Mouse (Mus musculus) kidney, adult 2 months (tissue): ENCODE results near the gene Dtl.

Experiments
- CTCF ChIP-seq: fragments of 200-500 bp; conservative IDR thresholded peaks from 2 replicates; pipeline ENCODE4 v1.5.1; 2011; ENCODE audit warnings: low read depth, mild to moderate bottlenecking, control low read depth, low read length, moderate library complexity, mixed read lengths; ENCODE audit not compliant: insufficient read depth, insufficient read length
- POLR2A ChIP-seq: fragments of 200-500 bp; IDR thresholded peaks from one replicate; pipeline ENCODE4 v1.6.1; 2011; ENCODE audit warnings: low read depth, low read length, control low read depth

- TF ChIP-seq CTCF (no peak), POLR2A (no peak)
Measured at GRCm38 (mm10) chr1:191609578-191609977, 34.2 kb upstream of the Dtl start.
